Mouse (Mus musculus): Measurements from ENCODE around the gene Wfikkn2. TPM values are rescaled to one million over a fixed set of nuclear protein-coding genes. Genes with fewer than 3 reads are reported as not detected.
"Not testable (repeated sequence)": the region's sequence is repeated elsewhere in the genome, so short reads cannot be mapped to it uniquely, and the experiment has no call there.

Gene Wfikkn2
- polyA plus RNA-seq, 1 experiment from 2014 or later: 1.1 TPM

- ATAC-seq (replicated peaks; ENCODE audit: insufficient number of reproducible peaks, low FRiP score, low TSS enrichment): no peak
- Histone ChIP-seq H3K4me3 (ENCODE audit: low read depth, low read length) (no peak overlapping the region), H3K27ac (ENCODE audit: low read depth, low read length) (no peak overlapping the region), H3K4me2 (no peak overlapping the region), H3K27me3 (ENCODE audit: control insufficient read depth, insufficient read depth, low read length) (no peaks in the 10 kb centered on the region), H3K9ac (ENCODE audit: low read depth, low read length) (no peak overlapping the region), H3K4me1 (ENCODE audit: control insufficient read depth, insufficient read depth, low read length) (peaks cover under 1% of the 10 kb centered on the region), H3K36me3 (ENCODE audit: control insufficient read depth, insufficient read depth, low read length) (no peaks in the 10 kb centered on the region), H3K9me3 (replicated peaks; ENCODE audit: control insufficient read depth, low read length) (no peaks in the 10 kb centered on the region)
Measured at GRCm38 (mm10) chr11:94268761-94269160, 23.0 kb upstream of the Wfikkn2 start.

GRCm38 (mm10) chr11:94266155-94266554, 20.4 kb upstream of the Wfikkn2 start:
- not testable (repeated sequence) for H3K4me3 ChIP-seq (ENCODE audit: low read depth, low read length); ATAC-seq (replicated peaks; ENCODE audit: insufficient number of reproducible peaks, low FRiP score, low TSS enrichment); H3K4me1 ChIP-seq (ENCODE audit: control insufficient read depth, insufficient read depth, low read length); H3K27me3 ChIP-seq (ENCODE audit: control insufficient read depth, insufficient read depth, low read length); H3K27ac ChIP-seq (ENCODE audit: low read depth, low read length); H3K9me3 ChIP-seq (replicated peaks; ENCODE audit: control insufficient read depth, low read length); H3K36me3 ChIP-seq (ENCODE audit: control insufficient read depth, insufficient read depth, low read length); H3K4me2 ChIP-seq; H3K9ac ChIP-seq (ENCODE audit: low read depth, low read length)
- WGBS (ENCODE audit: insufficient replicate concordance): 66% methylated on average over 3 of the region's 3 CpGs

- Histone ChIP-seq H3K36me3 (ENCODE audit: control insufficient read depth, insufficient read depth, low read length) (no peaks in the 10 kb centered on the region), H3K27me3 (ENCODE audit: control insufficient read depth, insufficient read depth, low read length) (no peaks in the 10 kb centered on the region), H3K9me3 (replicated peaks; ENCODE audit: control insufficient read depth, low read length) (no peaks in the 10 kb centered on the region), H3K4me1 (ENCODE audit: control insufficient read depth, insufficient read depth, low read length) (no peaks in the 10 kb centered on the region; the same call in 1 of the 2 replicates), H3K9ac (ENCODE audit: low read depth, low read length) (peak overlapping the region; percentile 49; the same call in 1 of the 2 replicates), H3K4me3 (ENCODE audit: low read depth, low read length) (peak overlapping the region; percentile 44), H3K4me2 (peak overlapping the region; percentile 68), H3K27ac (ENCODE audit: low read depth, low read length) (peak overlapping the region; percentile 6; the same call in 1 of the 2 replicates)
- 0 out of 2 replicates have a peak, but pooled peaks have one; percentile 55 for ATAC-seq (replicated peaks; ENCODE audit: insufficient number of reproducible peaks, low FRiP score, low TSS enrichment)
- 1% methylated on average over 18 of the region's 18 CpGs for WGBS (ENCODE audit: insufficient replicate concordance)
Measured at GRCm38 (mm10) chr11:94265134-94265785, 19.5 kb upstream of the Wfikkn2 start.

GRCm38 (mm10) chr11:94261585-94262370, 16.0 kb upstream of the Wfikkn2 start:
- H3K4me3 ChIP-seq (ENCODE audit: low read depth, low read length): no peak overlapping the region
- H3K27me3 ChIP-seq (ENCODE audit: control insufficient read depth, insufficient read depth, low read length): no peaks in the 10 kb centered on the region
- no peak for ATAC-seq (replicated peaks; ENCODE audit: insufficient number of reproducible peaks, low FRiP score, low TSS enrichment)
- no peaks in the 10 kb centered on the region; the same call in 1 of the 2 replicates for H3K4me1 ChIP-seq (ENCODE audit: control insufficient read depth, insufficient read depth, low read length)
- no peak overlapping the region for H3K9ac ChIP-seq (ENCODE audit: low read depth, low read length)
- no peaks in the 10 kb centered on the region for H3K36me3 ChIP-seq (ENCODE audit: control insufficient read depth, insufficient read depth, low read length)
- H3K4me2 ChIP-seq: no peak overlapping the region
- no peak overlapping the region for H3K27ac ChIP-seq (ENCODE audit: low read depth, low read length)
- no peaks in the 10 kb centered on the region for H3K9me3 ChIP-seq (replicated peaks; ENCODE audit: control insufficient read depth, low read length)
- WGBS (ENCODE audit: insufficient replicate concordance): 66% methylated on average over 6 of the region's 6 CpGs

GRCm38 (mm10) chr11:94259814-94260213, 14.0 kb upstream of the Wfikkn2 start:
- 64% methylated on average over 4 of the region's 4 CpGs for WGBS (ENCODE audit: insufficient replicate concordance)
- Histone ChIP-seq H3K4me3 (ENCODE audit: low read depth, low read length) (no peak overlapping the region), H3K27me3 (ENCODE audit: control insufficient read depth, insufficient read depth, low read length) (no peaks in the 10 kb centered on the region), H3K9me3 (replicated peaks; ENCODE audit: control insufficient read depth, low read length) (no peaks in the 10 kb centered on the region), H3K27ac (ENCODE audit: low read depth, low read length) (no peak overlapping the region), H3K9ac (ENCODE audit: low read depth, low read length) (no peak overlapping the region), H3K4me2 (no peak overlapping the region), H3K4me1 (ENCODE audit: control insufficient read depth, insufficient read depth, low read length) (no peaks in the 10 kb centered on the region; the same call in 1 of the 2 replicates), H3K36me3 (ENCODE audit: control insufficient read depth, insufficient read depth, low read length) (no peaks in the 10 kb centered on the region)
- ATAC-seq (replicated peaks; ENCODE audit: insufficient number of reproducible peaks, low FRiP score, low TSS enrichment): no peak

- ATAC-seq (replicated peaks; ENCODE audit: insufficient number of reproducible peaks, low FRiP score, low TSS enrichment): no peak
- H3K9ac ChIP-seq (ENCODE audit: low read depth, low read length): no peak overlapping the region
- no peaks in the 10 kb centered on the region for H3K4me1 ChIP-seq (ENCODE audit: control insufficient read depth, insufficient read depth, low read length)
- H3K27me3 ChIP-seq (ENCODE audit: control insufficient read depth, insufficient read depth, low read length): no peaks in the 10 kb centered on the region
- no peak overlapping the region for H3K4me2 ChIP-seq
- no peaks in the 10 kb centered on the region for H3K9me3 ChIP-seq (replicated peaks; ENCODE audit: control insufficient read depth, low read length)
- H3K4me3 ChIP-seq (ENCODE audit: low read depth, low read length): no peak overlapping the region
- 64% methylated on average over 14 of the region's 14 CpGs for WGBS (ENCODE audit: insufficient replicate concordance)
- H3K36me3 ChIP-seq (ENCODE audit: control insufficient read depth, insufficient read depth, low read length): no peaks in the 10 kb centered on the region
- H3K27ac ChIP-seq (ENCODE audit: low read depth, low read length): no peak overlapping the region
Measured at GRCm38 (mm10) chr11:94257987-94258386, 12.2 kb upstream of the Wfikkn2 start.

DNA sequence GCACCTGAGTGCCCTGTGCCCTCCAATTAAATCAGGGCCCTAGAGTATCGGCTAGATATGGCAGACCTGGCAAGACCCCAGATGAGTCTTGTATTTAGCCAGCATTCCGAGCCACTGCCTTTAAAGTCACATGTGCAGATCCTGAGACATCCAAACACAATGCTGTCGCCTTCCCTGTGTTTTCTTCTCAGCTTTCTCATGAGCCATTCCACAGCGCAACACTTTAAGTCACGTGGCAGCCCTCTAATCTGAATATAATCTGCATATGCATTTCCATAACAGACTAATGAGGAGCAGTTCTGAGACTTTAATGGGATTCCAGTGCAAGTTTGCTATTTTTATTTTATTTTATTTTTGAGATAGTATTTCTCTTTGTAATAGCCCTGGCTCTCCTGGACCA, 9.9 kb upstream of the Wfikkn2 start:
- H3K27me3 ChIP-seq (ENCODE audit: control insufficient read depth, insufficient read depth, low read length): no peaks in the 10 kb centered on the region
- H3K27ac ChIP-seq (ENCODE audit: low read depth, low read length): no peak overlapping the region
- no peak overlapping the region for H3K4me3 ChIP-seq (ENCODE audit: low read depth, low read length)
- H3K4me2 ChIP-seq: no peak overlapping the region
- no peak overlapping the region for H3K9ac ChIP-seq (ENCODE audit: low read depth, low read length)
- no peaks in the 10 kb centered on the region for H3K36me3 ChIP-seq (ENCODE audit: control insufficient read depth, insufficient read depth, low read length)
- no peak for ATAC-seq (replicated peaks; ENCODE audit: insufficient number of reproducible peaks, low FRiP score, low TSS enrichment)
- no peaks in the 10 kb centered on the region for H3K9me3 ChIP-seq (replicated peaks; ENCODE audit: control insufficient read depth, low read length)
- WGBS (ENCODE audit: insufficient replicate concordance): 62% methylated on average over 5 of the region's 5 CpGs
- no peaks in the 10 kb centered on the region for H3K4me1 ChIP-seq (ENCODE audit: control insufficient read depth, insufficient read depth, low read length)

DNA sequence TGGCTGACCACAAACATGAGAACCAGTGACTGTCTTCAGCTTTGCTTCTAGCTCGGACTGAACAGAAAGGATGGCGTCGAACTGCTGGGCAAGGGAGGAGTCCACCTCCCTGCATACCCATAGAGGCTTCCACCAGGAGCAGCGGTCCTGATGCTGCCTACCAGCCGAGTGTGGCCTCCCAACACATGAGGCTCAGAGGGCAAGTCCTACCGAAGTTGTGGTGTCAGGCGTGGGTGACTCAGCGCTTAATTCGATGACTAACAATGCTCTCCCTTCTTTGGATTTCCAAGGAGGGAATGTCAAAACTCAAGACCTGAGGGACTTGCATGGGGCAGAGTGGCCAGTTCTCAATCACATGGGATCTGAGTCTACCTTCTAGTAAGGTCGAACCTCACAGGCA, 7.9 kb upstream of the Wfikkn2 start:
- 79% methylated on average over 10 of the region's 10 CpGs for WGBS (ENCODE audit: insufficient replicate concordance)
- no peak for ATAC-seq (replicated peaks; ENCODE audit: insufficient number of reproducible peaks, low FRiP score, low TSS enrichment)
- Histone ChIP-seq H3K9ac (ENCODE audit: low read depth, low read length) (no peak overlapping the region), H3K36me3 (ENCODE audit: control insufficient read depth, insufficient read depth, low read length) (no peaks in the 10 kb centered on the region), H3K4me1 (ENCODE audit: control insufficient read depth, insufficient read depth, low read length) (no peaks in the 10 kb centered on the region), H3K27ac (ENCODE audit: low read depth, low read length) (no peak overlapping the region), H3K4me3 (ENCODE audit: low read depth, low read length) (no peak overlapping the region), H3K9me3 (replicated peaks; ENCODE audit: control insufficient read depth, low read length) (no peaks in the 10 kb centered on the region), H3K4me2 (no peak overlapping the region), H3K27me3 (ENCODE audit: control insufficient read depth, insufficient read depth, low read length) (no peaks in the 10 kb centered on the region)

Measured in heart, embryonic 11.5 days (tissue).